Mouse (Mus musculus) embryonic facial prominence, embryonic 13.5 days (tissue): Measurements from ENCODE around the gene Prrg2. TPM values are rescaled to one million over a fixed set of nuclear protein-coding genes. Genes with fewer than 3 reads are reported as not detected.

Experiments used
- ATAC-seq: fragments of 200-750 bp; cut with Nextera tagmentation; 2 replicates; pipeline ENCODE4 v1.8.0; 2017; ENCODE audit warnings: low read depth; ENCODE audit not compliant: insufficient number of reproducible peaks, insufficient read depth, low FRiP score, low TSS enrichment
- H3K27ac ChIP-seq: fragments of 300-500 bp; sonication (generic); 2 replicates; pipeline ENCODE4 v1.5.1; 2015; ENCODE audit warnings: moderate library complexity, mild to moderate bottlenecking, inconsistent platforms
- H3K27me3 ChIP-seq: fragments of 300-500 bp; sonication (generic); 2 replicates; pipeline ENCODE4 v1.6.1; 2015; ENCODE audit warnings: mild to moderate bottlenecking, inconsistent platforms
- H3K36me3 ChIP-seq: fragments of 300-500 bp; sonication (generic); 2 replicates; pipeline ENCODE4 v1.6.1; 2015; ENCODE audit warnings: mild to moderate bottlenecking, inconsistent platforms
- H3K4me1 ChIP-seq: fragments of 300-500 bp; sonication (generic); 2 replicates; pipeline ENCODE4 v1.6.1; 2015; ENCODE audit warnings: inconsistent platforms
- H3K4me2 ChIP-seq: fragments of 300-500 bp; sonication (generic); 2 replicates; pipeline ENCODE4 v1.6.1; 2015; ENCODE audit warnings: moderate library complexity, mild to moderate bottlenecking, inconsistent platforms
- H3K4me3 ChIP-seq: fragments of 300-500 bp; sonication (generic); 2 replicates; pipeline ENCODE4 v1.5.1; 2015; ENCODE audit warnings: mild to moderate bottlenecking, inconsistent platforms
- H3K9ac ChIP-seq: fragments of 300-500 bp; sonication (generic); 2 replicates; pipeline ENCODE4 v1.6.1; 2015; ENCODE audit warnings: mild to moderate bottlenecking, inconsistent platforms
- H3K9me3 ChIP-seq: fragments of 300-500 bp; sonication (generic); 2 replicates; pipeline ENCODE4 v1.6.1; 2016; ENCODE audit warnings: inconsistent platforms
- WGBS: fragments of 180-500 bp; shearing (Covaris S2); methylation state at CpG from one replicate; pipeline ENCODE4 v1.1.7; 2015; ENCODE audit warnings: mixed read lengths; 5-methylcytosine and 5-hydroxymethylcytosine counted together
- polyA plus RNA-seq: library from polyadenylated mRNA; unstranded; fragments of >200 nt; fragmentation: Nextera tagmentation; extraction: Ambion mirVana; gene quantifications from 2 replicates; pipeline ENCODE4 v1.2.1, GENCODE M21; 2015

Prrg2 gene
- polyA plus RNA-seq, 1 experiment from 2014 or later: 26.0 TPM

DNA sequence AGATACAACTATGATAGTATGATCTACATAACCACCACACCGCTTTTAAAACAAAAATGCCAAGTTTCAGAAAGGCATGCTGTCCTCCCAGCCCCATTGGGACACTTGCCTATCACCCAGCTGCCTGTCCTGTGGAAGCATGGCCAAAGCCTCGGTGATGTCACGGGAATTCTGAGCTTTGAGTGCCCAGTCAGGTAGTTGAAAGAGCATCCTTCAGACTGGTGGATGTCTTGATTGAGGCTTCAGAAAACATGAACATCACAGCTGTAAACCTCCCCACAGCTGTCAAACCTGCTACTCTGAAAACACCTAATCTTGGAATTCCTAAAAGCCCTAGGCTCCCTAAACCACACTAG lies 48.4 kb downstream of the Prrg2 start:
- Histone ChIP-seq H3K9ac (peak overlapping the region; percentile 37; the same call in 1 of the 2 replicates), H3K27me3 (no peaks in the 10 kb centered on the region), H3K4me3 (no peak overlapping the region; the same call in 1 of the 2 replicates), H3K36me3 (peaks cover 48% of the 10 kb centered on the region), H3K4me1 (peaks cover 26% of the 10 kb centered on the region), H3K27ac (no peak overlapping the region), H3K9me3 (no peaks in the 10 kb centered on the region), H3K4me2 (no peak overlapping the region)
- no peak for ATAC-seq
- 95% methylated on average over 3 of the region's 3 CpGs for WGBS

DNA sequence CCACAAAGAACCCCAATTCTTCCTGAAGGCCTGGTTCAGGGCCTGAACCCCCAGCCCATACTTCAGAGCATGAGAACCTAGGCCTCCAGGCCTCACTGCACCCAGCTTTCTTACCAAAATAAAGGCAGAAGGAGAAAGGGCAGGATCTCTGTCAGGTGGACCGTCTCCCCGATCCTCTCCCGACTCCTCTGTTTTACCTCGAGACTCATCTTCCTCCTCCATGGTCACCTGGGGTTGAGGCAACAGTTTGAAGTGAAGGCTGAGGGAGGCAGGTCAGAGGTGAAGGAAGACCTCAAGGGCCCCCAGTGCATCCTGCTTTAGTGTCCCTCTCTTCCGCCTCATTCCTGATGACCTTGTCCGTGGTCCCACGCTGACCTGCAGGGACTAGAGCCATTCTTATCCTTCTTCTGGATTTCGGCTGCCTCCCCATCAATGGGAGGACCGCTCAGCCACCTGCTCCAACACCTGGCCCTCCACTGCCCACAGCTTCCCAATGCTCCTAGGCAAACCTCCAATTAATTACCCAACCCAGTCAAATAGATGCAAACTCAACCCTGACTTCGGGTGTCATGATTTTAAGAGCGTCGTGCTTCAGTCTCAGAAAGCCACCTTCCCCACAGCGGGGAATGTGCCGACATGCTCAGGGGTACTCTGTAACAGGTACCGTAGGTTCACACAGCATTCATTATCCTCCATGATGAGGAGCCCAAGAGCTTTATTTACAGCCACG lies 48.9 kb downstream of the Prrg2 start:
- Histone ChIP-seq H3K4me1 (peaks cover 21% of the 10 kb centered on the region), H3K36me3 (peaks cover 53% of the 10 kb centered on the region), H3K9ac (no peak overlapping the region), H3K9me3 (no peaks in the 10 kb centered on the region), H3K4me2 (no peak overlapping the region), H3K4me3 (no peak overlapping the region), H3K27ac (no peak overlapping the region), H3K27me3 (no peaks in the 10 kb centered on the region)
- whole genome bisulfite sequencing: 95% methylated on average over 16 of the region's 16 CpGs
- no peak for ATAC-seq

DNA sequence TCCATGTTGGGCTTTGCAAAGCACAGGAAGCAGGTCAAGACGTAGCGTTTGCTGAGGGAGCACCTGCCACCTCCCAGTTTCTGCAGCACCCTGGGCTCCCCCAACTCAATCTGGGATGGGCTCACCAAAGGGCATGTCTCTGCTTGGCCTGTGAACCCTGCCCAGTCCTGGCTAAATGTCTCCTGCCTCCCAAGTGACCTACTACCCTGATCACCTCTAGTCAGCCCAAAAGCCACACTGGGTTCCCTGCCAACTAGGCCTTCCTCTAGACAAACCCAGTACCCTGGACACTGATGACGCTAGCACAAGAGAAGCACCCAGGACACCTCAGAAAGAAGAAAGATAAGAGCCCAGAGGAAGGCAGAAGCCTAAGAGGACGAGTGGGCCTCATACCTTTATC lies 49.7 kb downstream of the Prrg2 start:
- peaks cover 15% of the 10 kb centered on the region for H3K4me1 ChIP-seq
- no peak overlapping the region for H3K27ac ChIP-seq
- no peak for ATAC-seq
- no peak overlapping the region for H3K9ac ChIP-seq
- no peaks in the 10 kb centered on the region for H3K9me3 ChIP-seq
- 86% methylated on average over 4 of the region's 4 CpGs for WGBS
- no peaks in the 10 kb centered on the region for H3K27me3 ChIP-seq
- H3K36me3 ChIP-seq: peaks cover 60% of the 10 kb centered on the region
- H3K4me3 ChIP-seq: no peak overlapping the region
- H3K4me2 ChIP-seq: no peak overlapping the region

DNA sequence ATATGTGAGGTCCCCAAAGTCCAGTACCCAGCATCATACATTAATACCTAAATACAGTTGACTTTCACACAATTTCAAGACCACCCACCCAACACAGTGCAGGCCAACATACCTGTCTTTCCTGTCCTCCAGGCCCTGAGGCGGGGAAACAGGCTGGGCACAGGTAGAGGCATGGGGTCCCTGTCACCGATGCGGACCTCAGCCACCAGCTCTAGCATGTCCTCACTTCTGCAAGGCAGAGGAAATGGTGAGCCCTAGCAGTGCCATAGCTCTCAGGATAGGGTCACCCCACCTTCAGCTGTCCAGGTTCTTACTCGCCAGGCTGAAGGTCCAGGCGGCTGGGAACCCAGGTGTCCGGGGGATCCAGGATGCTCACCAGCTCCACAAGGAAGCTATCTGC lies 50.5 kb downstream of the Prrg2 start:
- peaks cover 68% of the 10 kb centered on the region for H3K36me3 ChIP-seq
- H3K27ac ChIP-seq: no peak overlapping the region
- no peak for ATAC-seq
- H3K27me3 ChIP-seq: no peaks in the 10 kb centered on the region
- H3K4me1 ChIP-seq: peaks cover 15% of the 10 kb centered on the region
- H3K9ac ChIP-seq: no peak overlapping the region
- no peak overlapping the region for H3K4me3 ChIP-seq
- 96% methylated on average over 6 of the region's 6 CpGs for WGBS
- no peaks in the 10 kb centered on the region for H3K9me3 ChIP-seq
- H3K4me2 ChIP-seq: no peak overlapping the region

DNA sequence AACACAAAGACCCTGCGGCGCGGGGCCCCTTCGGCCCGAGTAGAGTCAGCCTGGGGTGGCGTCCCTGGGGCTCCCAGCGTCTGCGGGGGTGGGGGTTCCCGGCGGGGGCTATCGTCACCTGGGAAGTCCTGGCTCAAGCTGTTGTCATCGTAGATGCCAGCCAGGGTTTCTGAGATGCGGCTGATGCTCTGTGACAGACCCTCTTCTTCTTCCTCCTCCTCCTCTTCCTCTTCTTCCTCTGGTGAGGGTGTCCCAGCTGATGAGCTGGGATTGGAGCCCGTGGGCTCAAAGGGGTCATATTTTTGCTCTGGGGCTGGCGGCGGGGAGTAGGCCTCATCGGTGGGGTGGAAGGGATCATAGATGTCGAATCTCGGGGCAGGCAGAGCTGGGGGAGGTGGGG lies 54.1 kb downstream of the Prrg2 start:
- H3K4me3 ChIP-seq: no peak overlapping the region
- H3K36me3 ChIP-seq: peaks cover 96% of the 10 kb centered on the region
- H3K4me2 ChIP-seq: no peak overlapping the region
- no peak overlapping the region for H3K27ac ChIP-seq
- no peaks in the 10 kb centered on the region for H3K4me1 ChIP-seq
- no peaks in the 10 kb centered on the region for H3K27me3 ChIP-seq
- no peak for ATAC-seq
- H3K9me3 ChIP-seq: no peaks in the 10 kb centered on the region
- 94% methylated on average over 19 of the region's 19 CpGs for WGBS
- no peak overlapping the region for H3K9ac ChIP-seq

DNA sequence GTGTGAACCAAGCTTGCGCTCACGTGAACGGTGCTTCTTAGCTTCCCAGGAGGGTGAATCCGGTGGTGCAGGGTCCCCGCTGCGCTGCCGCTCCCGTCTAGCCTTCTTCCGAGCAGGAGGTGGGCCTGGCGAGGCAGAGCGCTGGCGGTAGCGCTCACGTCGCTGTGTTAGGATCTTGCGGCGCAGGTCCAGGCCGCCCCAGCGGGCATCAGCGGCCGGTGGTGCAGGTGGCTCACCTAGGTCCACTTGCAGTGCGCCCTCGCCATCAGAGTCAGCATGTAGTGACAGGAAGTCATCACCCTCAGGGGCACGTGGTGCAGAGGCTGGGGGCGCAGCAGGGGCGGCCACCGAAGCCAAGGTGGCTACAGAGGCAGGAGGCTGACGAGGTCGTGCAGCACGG lies 54.6 kb downstream of the Prrg2 start:
- Histone ChIP-seq H3K27me3 (no peaks in the 10 kb centered on the region), H3K4me3 (no peak overlapping the region), H3K4me1 (no peaks in the 10 kb centered on the region), H3K27ac (no peak overlapping the region), H3K9ac (no peak overlapping the region), H3K9me3 (no peaks in the 10 kb centered on the region), H3K36me3 (peaks cover 96% of the 10 kb centered on the region), H3K4me2 (no peak overlapping the region)
- 94% methylated on average over 30 of the region's 30 CpGs for WGBS
- ATAC-seq: no peak

DNA sequence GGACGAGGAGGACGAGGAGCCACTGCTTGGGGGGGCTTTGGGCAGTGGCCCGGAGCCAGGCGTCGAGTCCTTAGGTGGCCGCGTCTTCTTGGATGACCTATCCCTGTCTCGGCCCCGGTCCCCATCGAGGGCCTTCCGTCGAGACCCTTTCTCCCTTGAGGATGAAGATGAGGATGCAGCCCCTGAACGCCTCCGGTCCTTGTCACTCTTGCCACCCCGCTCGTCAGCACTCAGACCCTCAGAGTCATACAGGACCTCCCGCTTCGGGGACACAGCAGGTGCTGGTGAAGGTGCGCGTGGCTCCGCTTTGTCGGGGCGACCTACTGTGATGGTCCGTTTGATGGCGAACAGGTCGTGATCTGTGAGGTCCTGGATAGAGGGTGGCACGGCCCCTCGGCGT lies 55.3 kb downstream of the Prrg2 start:
- Histone ChIP-seq H3K36me3 (peaks cover 96% of the 10 kb centered on the region), H3K27me3 (no peaks in the 10 kb centered on the region), H3K4me1 (no peaks in the 10 kb centered on the region), H3K27ac (no peak overlapping the region), H3K4me2 (no peak overlapping the region), H3K4me3 (no peak overlapping the region), H3K9ac (no peak overlapping the region), H3K9me3 (no peaks in the 10 kb centered on the region)
- 96% methylated on average over 29 of the region's 29 CpGs for WGBS
- no peak for ATAC-seq

DNA sequence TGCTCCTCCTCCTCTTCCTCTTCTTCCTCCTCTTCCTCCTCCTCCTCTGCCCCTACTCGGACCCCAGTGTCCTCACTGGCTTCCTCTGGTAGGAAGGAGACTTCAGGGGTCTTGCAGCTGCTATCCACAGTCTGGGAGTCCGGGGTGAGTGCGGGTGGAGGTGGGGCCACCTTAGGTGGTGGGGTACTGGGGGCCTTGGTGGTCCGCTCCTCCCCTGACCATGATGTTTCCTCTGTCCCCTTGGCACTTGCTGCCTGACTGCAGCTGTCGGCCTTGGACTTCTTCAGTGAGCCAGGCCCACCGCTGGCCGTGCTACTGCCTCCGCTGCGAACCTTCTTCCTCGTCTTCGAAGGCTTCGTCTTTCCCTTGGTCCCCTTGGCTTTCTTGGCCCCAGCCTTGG lies 56.0 kb downstream of the Prrg2 start:
- no peak for ATAC-seq
- H3K4me2 ChIP-seq: no peak overlapping the region
- WGBS: 91% methylated on average over 12 of the region's 12 CpGs
- H3K4me3 ChIP-seq: no peak overlapping the region
- H3K4me1 ChIP-seq: no peaks in the 10 kb centered on the region
- H3K27ac ChIP-seq: no peak overlapping the region
- H3K9ac ChIP-seq: no peak overlapping the region
- no peaks in the 10 kb centered on the region for H3K27me3 ChIP-seq
- no peaks in the 10 kb centered on the region for H3K9me3 ChIP-seq
- H3K36me3 ChIP-seq: peaks cover 96% of the 10 kb centered on the region

DNA sequence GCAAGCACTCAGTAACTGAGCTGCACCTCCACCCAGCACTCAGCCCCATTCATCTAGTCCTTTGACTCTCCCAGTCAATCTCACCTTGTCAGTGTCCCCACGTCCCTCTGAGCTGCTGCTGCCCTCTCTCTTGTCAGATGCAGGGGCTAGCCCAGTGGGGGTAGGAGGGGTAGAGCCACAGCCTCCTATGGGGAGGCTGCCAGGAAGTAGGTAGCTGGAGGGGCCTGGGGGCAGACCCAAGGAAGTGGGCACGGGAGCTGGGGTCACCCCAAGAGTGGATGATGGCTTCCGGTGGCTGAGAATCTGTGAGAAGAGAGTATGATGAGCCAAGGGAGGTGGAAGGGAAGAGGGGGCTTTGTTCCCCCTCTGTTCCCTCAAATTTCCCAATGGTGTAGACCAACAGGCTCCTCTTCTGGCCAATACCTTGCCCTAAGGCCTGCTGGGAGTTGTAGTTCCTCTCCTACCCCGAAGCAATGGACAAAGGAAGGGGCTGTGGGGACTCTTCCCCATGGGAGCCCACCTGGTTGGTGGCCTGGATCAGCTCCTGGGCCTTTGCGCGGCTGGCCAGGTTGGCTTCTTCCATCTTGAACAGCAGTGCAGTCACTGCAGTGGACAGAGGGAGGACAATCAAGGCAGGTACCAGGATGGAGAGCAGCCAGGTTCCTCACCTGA lies 57.0 kb downstream of the Prrg2 start:
- Histone ChIP-seq H3K4me3 (no peak overlapping the region), H3K4me1 (no peaks in the 10 kb centered on the region), H3K9ac (peak overlapping the region; percentile 47; the same call in 1 of the 2 replicates), H3K36me3 (peaks cover 98% of the 10 kb centered on the region), H3K27ac (0 out of 2 replicates have a peak overlapping the region, but pooled peaks have one; percentile 16), H3K4me2 (no peak overlapping the region), H3K27me3 (no peaks in the 10 kb centered on the region), H3K9me3 (no peaks in the 10 kb centered on the region)
- 90% methylated on average over 6 of the region's 6 CpGs for WGBS
- no peak for ATAC-seq

DNA sequence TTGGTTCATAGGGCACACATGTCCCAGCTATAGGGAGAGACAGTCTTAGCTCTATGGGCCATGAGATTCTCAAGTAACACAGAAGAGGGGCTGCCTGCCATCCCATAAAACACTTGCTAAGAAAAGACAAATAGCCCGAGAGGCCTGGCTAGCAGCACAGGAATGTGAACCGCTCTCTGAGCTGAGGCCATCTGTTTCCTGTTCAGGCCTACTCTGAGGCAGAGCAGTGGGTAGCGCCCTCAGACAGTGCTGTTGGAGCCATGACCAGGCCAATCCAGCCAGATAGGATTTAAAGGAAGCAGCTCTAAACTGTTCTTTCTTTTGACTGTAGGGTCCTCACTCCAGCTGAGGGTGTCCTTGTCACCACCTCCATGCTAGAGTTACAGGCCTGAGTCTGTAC lies 57.9 kb downstream of the Prrg2 start:
- no peak overlapping the region for H3K9ac ChIP-seq
- WGBS: 62% methylated on average over 3 of the region's 3 CpGs
- ATAC-seq: no peak
- no peak overlapping the region for H3K27ac ChIP-seq
- no peak overlapping the region for H3K4me2 ChIP-seq
- H3K4me1 ChIP-seq: peaks cover 2% of the 10 kb centered on the region
- no peaks in the 10 kb centered on the region for H3K27me3 ChIP-seq
- H3K9me3 ChIP-seq: no peaks in the 10 kb centered on the region
- H3K36me3 ChIP-seq: peaks cover 98% of the 10 kb centered on the region
- H3K4me3 ChIP-seq: no peak overlapping the region
